Mouse (Mus musculus) cerebellum, adult 2 months (tissue): ENCODE measurements around the gene Tbc1d4. TPM values are rescaled to one million over a fixed set of nuclear protein-coding genes. Genes with fewer than 3 reads are reported as not detected.

Source experiments
- DNase-seq, 2 experiments: peaks; one replicate each; pipeline ENCODE4 v3.0.0; 2021
- H3K27ac ChIP-seq: fragments of 200-500 bp; 2 replicates; pipeline ENCODE4 v1.5.1; 2012; ENCODE audit warnings: low read length, control low read depth, inconsistent platforms; ENCODE audit not compliant: insufficient read depth
- H3K27me3 ChIP-seq: fragments of 200-500 bp; 2 replicates; pipeline ENCODE4 v1.6.1; 2012; ENCODE audit warnings: inconsistent platforms, mild to moderate bottlenecking, low read length, moderate library complexity; ENCODE audit not compliant: control insufficient read depth, insufficient read depth
- H3K4me1 ChIP-seq: fragments of 200-500 bp; 2 replicates; pipeline ENCODE4 v1.6.1; 2011; ENCODE audit warnings: low read length; ENCODE audit not compliant: control insufficient read depth, insufficient read depth
- H3K4me3 ChIP-seq: fragments of 200-500 bp; replicated peaks from 2 replicates; pipeline ENCODE3; 2011; ENCODE audit warnings: mild to moderate bottlenecking, low read depth, low read length, control low read depth; ENCODE audit not compliant: insufficient read depth
- CTCF ChIP-seq: fragments of 200-500 bp; IDR thresholded peaks from 2 replicates; pipeline ENCODE4 v1.5.1; 2011; ENCODE audit warnings: low read depth, mild to moderate bottlenecking, control low read depth, low read length, moderate library complexity, borderline replicate concordance; ENCODE audit not compliant: insufficient read depth
- POLR2A ChIP-seq: fragments of 200-500 bp; IDR thresholded peaks from 2 replicates; pipeline ENCODE4 v1.6.1; 2011; ENCODE audit warnings: low read length, control low read depth, borderline replicate concordance; ENCODE audit not compliant: insufficient read depth
- WGBS: fragments of 180-500 bp; shearing (Covaris S2); methylation state at CpG from one replicate; pipeline ENCODE4 v1.1.7; 2018; 5-methylcytosine and 5-hydroxymethylcytosine counted together
- polyA plus RNA-seq: library from polyadenylated mRNA; depleted of rRNA; stranded (reverse); fragments of >200 nt; gene quantifications from 2 replicates; pipeline ENCODE4 v1.2.3, GENCODE M21; 2012; rRNA removed

The Tbc1d4 gene
- polyA plus RNA-seq, 1 experiment, result 35.9 TPM

DNA sequence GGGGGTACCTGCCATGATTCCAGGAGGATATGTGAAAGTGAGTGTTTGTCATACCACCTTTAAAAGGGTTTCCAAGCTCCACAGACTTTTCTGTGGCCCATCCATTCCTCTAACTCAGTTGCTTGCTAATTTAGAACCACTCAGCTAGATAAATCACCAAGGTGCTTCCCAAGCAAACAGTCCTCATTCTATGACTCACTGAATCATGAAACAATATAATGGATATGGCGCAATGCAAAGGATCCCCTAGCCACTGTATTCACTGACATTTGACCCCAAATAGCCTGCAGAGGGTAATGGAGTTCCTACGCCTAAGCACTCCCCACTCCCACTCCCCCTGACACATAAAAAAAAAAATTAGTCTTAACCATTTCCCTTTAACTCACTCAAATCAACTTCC lies 191.3 kb downstream of the Tbc1d4 start:
- Histone ChIP-seq H3K27ac (no peak overlapping the region), H3K27me3 (no peaks in the 10 kb centered on the region), H3K4me1 (no peaks in the 10 kb centered on the region), H3K4me3 (no peak overlapping the region)
- DNase-seq, result no peak
- 93% methylated on average over 2 of the region's 2 CpGs for WGBS
- TF ChIP-seq CTCF (no peak), POLR2A (no peak)

Other genes with a start within 250 kb of the Tbc1d4 start
- 58.6 and 60.0 TPM in 2 replicates for gene Commd6, start 31.5 kb upstream of the Tbc1d4 start, polyA plus RNA-seq
- gene Uchl3, start 44.8 kb upstream of the Tbc1d4 start, polyA plus RNA-seq, result 47.2 and 48.4 TPM in 2 replicates
- 0.36 TPM in 1 of 2 replicates, not detected in the other for gene Gm9922, start 120.6 kb upstream of the Tbc1d4 start, polyA plus RNA-seq
- gene Lmo7, start 120.8 kb upstream of the Tbc1d4 start, polyA plus RNA-seq, result 5.8 and 6.8 TPM in 2 replicates